Mouse (Mus musculus) liver, embryonic 14.5 days (tissue): Measurements from ENCODE around the gene Hcrtr1. TPM values are rescaled to one million over a fixed set of nuclear protein-coding genes. Genes with fewer than 3 reads are reported as not detected.

Source experiments
- ATAC-seq: fragments of 200-750 bp; cut with Nextera tagmentation; 2 replicates; pipeline ENCODE4 v1.8.0; 2017; ENCODE audit warnings: moderate number of reproducible peaks, mild to moderate bottlenecking, moderate library complexity; ENCODE audit not compliant: insufficient read depth
- DNase-seq, 3 experiments: peaks; one replicate each; pipeline ENCODE4 v3.0.0-alpha.2; 2012 to 2013; ENCODE audit warnings: low read depth in 3 of 3, low spot score in 3 of 3
- H3K27ac ChIP-seq: fragments of 300-500 bp; sonication (generic); 2 replicates; pipeline ENCODE4 v1.5.1; 2014; ENCODE audit warnings: moderate library complexity, mild to moderate bottlenecking, control low read depth, inconsistent platforms
- H3K27me3 ChIP-seq: fragments of 300-500 bp; sonication (generic); 2 replicates; pipeline ENCODE4 v1.6.1; 2014; ENCODE audit warnings: mild to moderate bottlenecking, low read length, moderate library complexity; ENCODE audit not compliant: control insufficient read depth, insufficient read depth
- H3K36me3 ChIP-seq: fragments of 300-500 bp; sonication (generic); replicated peaks from 2 replicates; pipeline ENCODE4 v1.6.1; 2014; ENCODE audit warnings: low read depth; ENCODE audit not compliant: control insufficient read depth, insufficient read depth
- H3K4me1 ChIP-seq, 2 experiments: fragments of 200-500 bp in 1 of 2; fragments of 300-500 bp in 1 of 2; sonication (generic) in 1 of 2; replicated peaks; 2 replicates each; pipeline ENCODE4 v1.6.1; 2012 to 2014; ENCODE audit warnings: antibody characterized with exemption in 1 of 2, inconsistent platforms in 1 of 2, low read length in 1 of 2; ENCODE audit not compliant: control insufficient read depth in 2 of 2, insufficient read depth in 2 of 2
- H3K4me2 ChIP-seq: fragments of 300-500 bp; sonication (generic); 2 replicates; pipeline ENCODE4 v1.6.1; 2014; ENCODE audit warnings: low read depth, mild to moderate bottlenecking, control low read depth, moderate library complexity
- H3K4me3 ChIP-seq, 2 experiments: fragments of 200-500 bp in 1 of 2; fragments of 300-500 bp in 1 of 2; sonication (generic) in 1 of 2; 2 replicates each; pipeline ENCODE4 v1.5.1; 2012 to 2014; ENCODE audit warnings: low read depth in 2 of 2, low read length in 2 of 2, mild to moderate bottlenecking in 2 of 2, control low read depth in 1 of 2, inconsistent platforms in 1 of 2, moderate library complexity in 1 of 2; ENCODE audit not compliant: insufficient read depth in 1 of 2
- H3K9ac ChIP-seq: fragments of 300-500 bp; sonication (generic); replicated peaks from 2 replicates; pipeline ENCODE4 v1.6.1; 2014; ENCODE audit warnings: mild to moderate bottlenecking, control low read depth, moderate library complexity
- H3K9me3 ChIP-seq: fragments of 300-500 bp; sonication (generic); 2 replicates; pipeline ENCODE4 v1.6.1; 2016; ENCODE audit warnings: low read length, mixed read lengths; ENCODE audit not compliant: control insufficient read depth
- CTCF ChIP-seq: IDR thresholded peaks from 2 replicates; pipeline ENCODE4 v1.5.1; 2016; ENCODE audit warnings: antibody characterized with exemption, low read depth, control low read depth
- EP300 ChIP-seq: IDR thresholded peaks from 2 replicates; pipeline ENCODE4 v1.6.1; 2016; ENCODE audit warnings: antibody characterized with exemption, low read depth
- WGBS: fragments of 180-500 bp; shearing (Covaris S2); extraction: QIAGEN DNeasy Blood & Tissue Kit; methylation state at CpG from one replicate; pipeline ENCODE4 v1.1.7; 2014; ENCODE audit not compliant: insufficient replicate concordance; 5-methylcytosine and 5-hydroxymethylcytosine counted together
- polyA plus RNA-seq, 2 experiments: library from polyadenylated mRNA; depleted of rRNA in 1 of 2; stranded (reverse) in 1 of 2; unstranded in 1 of 2; fragments of >200 nt; fragmentation: Nextera tagmentation in 1 of 2; extraction: Ambion mirVana in 1 of 2; gene quantifications; 2 replicates each; pipeline versions ENCODE4 v1.2.1 to v1.2.3; 2012 to 2014

Hcrtr1 gene
- polyA plus RNA-seq, 2 experiments = not detected

- Histone ChIP-seq H3K4me2 (no peak overlapping the region), H3K4me1 (no peaks in the 10 kb centered on the region), H3K9me3 (no peaks in the 10 kb centered on the region), H3K27ac (no peak overlapping the region), H3K9ac (no peak overlapping the region), H3K27me3 (peaks cover 8% of the 10 kb centered on the region), H3K36me3 (no peaks in the 10 kb centered on the region), H3K4me3 (no peak overlapping the region)
- ATAC-seq (no peak), DNase-seq (no peak)
- TF ChIP-seq EP300 (no peak), CTCF (no peak)
- 21% methylated on average over 10 of the region's 10 CpGs for WGBS
Observed at GRCm38 (mm10) chr4:130148405-130148804, 9.2 kb upstream of the Hcrtr1 start.

- peaks cover 32% of the 10 kb centered on the region for H3K27me3 ChIP-seq
- ATAC-seq (no peak), DNase-seq (no peak)
- no peaks in the 10 kb centered on the region for H3K4me1 ChIP-seq
- no peak overlapping the region for H3K9ac ChIP-seq
- TF ChIP-seq CTCF = no peak
- no peak for TF ChIP-seq EP300
- H3K4me2 ChIP-seq = no peak overlapping the region
- H3K4me3 ChIP-seq = no peak overlapping the region
- H3K9me3 ChIP-seq = no peaks in the 10 kb centered on the region
- 38% methylated on average over 3 of the region's 3 CpGs for WGBS
- H3K27ac ChIP-seq = no peak overlapping the region
- no peaks in the 10 kb centered on the region for H3K36me3 ChIP-seq
Observed at GRCm38 (mm10) chr4:130141786-130142185, 2.6 kb upstream of the Hcrtr1 start.

- Histone ChIP-seq H3K27me3 (peaks cover 32% of the 10 kb centered on the region), H3K27ac (no peak overlapping the region), H3K9me3 (no peaks in the 10 kb centered on the region), H3K4me1 (no peaks in the 10 kb centered on the region), H3K4me3 (no peak overlapping the region), H3K4me2 (no peak overlapping the region), H3K36me3 (no peaks in the 10 kb centered on the region), H3K9ac (no peak overlapping the region)
- TF ChIP-seq EP300 (no peak), CTCF (no peak)
- ATAC-seq = no peak
- DNase-seq = no peak
- WGBS = 41% methylated on average over 9 of the region's 9 CpGs
Observed at GRCm38 (mm10) chr4:130140992-130141402, 1.8 kb upstream of the Hcrtr1 start.

GRCm38 (mm10) chr4:130138441-130139213 lies 532 bp downstream of the Hcrtr1 start:
- H3K9ac ChIP-seq = no peak overlapping the region
- no peak for ATAC-seq
- 2% methylated on average over 57 of the region's 57 CpGs for WGBS

GRCm38 (mm10) chr4:130133399-130133798 lies 5.8 kb downstream of the Hcrtr1 start:
- H3K4me2 ChIP-seq = no peak overlapping the region
- DNase-seq = no peak
- H3K4me1 ChIP-seq = peaks cover 0 to 4% of the 10 kb centered on the region in 2 experiments; a peak in 2 of 4 replicates
- no peak overlapping the region for H3K9ac ChIP-seq
- no peak overlapping the region for H3K27ac ChIP-seq
- no peak for ATAC-seq
- TF ChIP-seq EP300 = no peak
- TF ChIP-seq CTCF = no peak
- H3K27me3 ChIP-seq = peaks cover 6% of the 10 kb centered on the region
- no peaks in the 10 kb centered on the region for H3K36me3 ChIP-seq
- no peak overlapping the region for H3K4me3 ChIP-seq
- no peaks in the 10 kb centered on the region for H3K9me3 ChIP-seq
- WGBS = 48% methylated on average over 6 of the region's 6 CpGs

More at GRCm38 (mm10) chr4:130138441-130139213, 532 bp downstream of the Hcrtr1 start:
- Histone ChIP-seq H3K27ac (no peak overlapping the region), H3K4me2 (no peak overlapping the region; the same call in 1 of the 2 replicates), H3K9me3 (no peaks in the 10 kb centered on the region), H3K27me3 (peaks cover 32% of the 10 kb centered on the region), H3K4me3 (no peak overlapping the region), H3K36me3 (no peaks in the 10 kb centered on the region), H3K4me1 (no peaks in the 10 kb centered on the region)
- TF ChIP-seq CTCF (peak; percentile 89), EP300 (no peak)
- peak in 1 of 3 experiments; percentile 9 for DNase-seq
